ENCODE assay signal across 11 mouse cellular contexts in genomic region chr13:60084290-60084689, GRCm38 (mm10).
"Had no signal": no experiment of that assay in that cellular context is flagged by ENCODE, and none has a peak within 500 bp of the region (broad histone marks: within the 10 kb centered on the region; RNA-seq: fewer than 3 reads in every experiment).

No protein-coding gene starts in this region.

- H3K36me3 ChIP-seq: intestine, embryonic 15.5 days; limb, embryonic 13.5 days; liver, embryonic 12.5 days; neural tube, embryonic 12.5 days had no signal

- DNase-seq: kidney, adult 8-10 months; thymus, postnatal 4 days had no signal

- ATAC-seq: liver, embryonic 12.5 days had no signal

- H3K9ac ChIP-seq: intestine, embryonic 15.5 days; liver, embryonic 12.5 days; lung, embryonic 14.5 days; neural tube, embryonic 12.5 days had no signal

- H3K27me3 ChIP-seq: intestine, embryonic 15.5 days; limb, embryonic 13.5 days; liver, embryonic 12.5 days; megakaryocyte, embryonic 14.5 days; neural tube, embryonic 12.5 days had no signal

- H3K4me3 ChIP-seq: intestine, embryonic 15.5 days; layer of hippocampus, adult 2 months; limb, embryonic 13.5 days; liver, embryonic 12.5 days; megakaryocyte, embryonic 14.5 days; neural tube, embryonic 12.5 days had no signal

- H3K4me1 ChIP-seq: intestine, embryonic 15.5 days; liver, embryonic 12.5 days; megakaryocyte, embryonic 14.5 days; neural tube, embryonic 12.5 days had no signal

- H3K9me3 ChIP-seq: intestine, embryonic 15.5 days; limb, embryonic 13.5 days; liver, embryonic 12.5 days; neural tube, embryonic 12.5 days had no signal

- H3K27ac ChIP-seq: intestine, embryonic 15.5 days; kidney, postnatal 0 days; layer of hippocampus, adult 2 months; liver, embryonic 12.5 days; macrophage; neural tube, embryonic 12.5 days had no signal

- H3K4me2 ChIP-seq: liver, embryonic 12.5 days had no signal
